ENCODE assay signal across 8 mouse cellular contexts in genomic region chr11:101170811-101171610, GRCm38 (mm10). TPM values are rescaled to one million over a fixed set of nuclear protein-coding genes. Genes with fewer than 3 reads are reported as not detected.
A peak's percentile ranks its signal among the peaks of the same experiment; 100 is the strongest.
DNase-seq lines count a peak whose midpoint lies in the region; ATAC-seq and TF ChIP-seq lines count a peak whose summit lies in the region.

TSS of gene Plekhh3 (minus strand) at chr11:101171351.

- peaks cover 19% of the 10 kb centered on the region for H3K36me3 ChIP-seq in forebrain, embryonic 10.5 days (replicated peaks)
- H3K36me3 ChIP-seq in heart, embryonic 15.5 days: peaks cover 22% of the 10 kb centered on the region
- no peaks in the 10 kb centered on the region for H3K36me3 ChIP-seq in liver, embryonic 14.5 days (replicated peaks; ENCODE audit: control insufficient read depth, insufficient read depth, low read depth)
- H3K36me3 ChIP-seq in neural tube, embryonic 11.5 days (ENCODE audit: control insufficient read depth, insufficient read depth, low read length): no peaks in the 10 kb centered on the region

- WGBS in forebrain, embryonic 10.5 days: under 1% methylated on average over 50 of the region's 50 CpGs
- WGBS in heart, embryonic 15.5 days: under 1% methylated on average over 39 of the region's 50 CpGs
- under 1% methylated on average over 49 of the region's 50 CpGs for WGBS in liver, embryonic 14.5 days (ENCODE audit: insufficient replicate concordance)
- WGBS in neural tube, embryonic 11.5 days: 1% methylated on average over 36 of the region's 50 CpGs

- H3K27me3 ChIP-seq in forebrain, embryonic 10.5 days (ENCODE audit: poor library complexity, severe bottlenecking): peaks cover 96% of the 10 kb centered on the region
- peaks cover 22% of the 10 kb centered on the region for H3K27me3 ChIP-seq in heart, embryonic 15.5 days
- peaks cover 99% of the 10 kb centered on the region for H3K27me3 ChIP-seq in liver, embryonic 14.5 days (ENCODE audit: control insufficient read depth, insufficient read depth, low read length)
- H3K27me3 ChIP-seq in neural tube, embryonic 11.5 days (ENCODE audit: control insufficient read depth, insufficient read depth, low read length): peaks cover 68% of the 10 kb centered on the region

- peak within 1 kb of the TSS; percentile 71 for H3K9ac ChIP-seq in heart, embryonic 15.5 days
- no peak within 1 kb of the TSS for H3K9ac ChIP-seq in liver, embryonic 14.5 days (replicated peaks)
- peak within 1 kb of the TSS; percentile 58 for H3K9ac ChIP-seq in neural tube, embryonic 11.5 days (ENCODE audit: low read length)

- H3K4me1 ChIP-seq in forebrain, embryonic 10.5 days: peaks cover 81% of the 10 kb centered on the region
- peaks cover 64% of the 10 kb centered on the region for H3K4me1 ChIP-seq in heart, embryonic 15.5 days (replicated peaks)
- peaks cover 0 to 12% of the 10 kb centered on the region in 2 experiments; a peak in 2 of 4 replicates for H3K4me1 ChIP-seq in liver, embryonic 14.5 days (replicated peaks; ENCODE audit: control insufficient read depth in 2 of 2, insufficient read depth in 2 of 2, low read length in 1 of 2)
- H3K4me1 ChIP-seq in neural tube, embryonic 11.5 days (ENCODE audit: control insufficient read depth, insufficient read depth, low read length): peaks cover 19% of the 10 kb centered on the region

- peak within 1 kb of the TSS; percentile 82 for H3K27ac ChIP-seq in forebrain, embryonic 10.5 days
- H3K27ac ChIP-seq in heart, embryonic 15.5 days: peak within 1 kb of the TSS; percentile 94
- H3K27ac ChIP-seq in liver, embryonic 14.5 days: no peak within 1 kb of the TSS
- H3K27ac ChIP-seq in neural tube, embryonic 11.5 days (ENCODE audit: low read depth, low read length): peak within 1 kb of the TSS; percentile 57; the same call in 1 of the 2 replicates

- TF ChIP-seq CTCF in brain, embryonic 14.5 days (IDR thresholded peaks at IDR 0.05; ENCODE audit: borderline replicate concordance, extremely low read depth, insufficient read depth, insufficient read length): no peak
- 0 out of 2 replicates have a peak, but pooled peaks have one; percentile 4 for TF ChIP-seq CTCF in liver, embryonic 14.5 days (IDR thresholded peaks at IDR 0.05; ENCODE audit: low read depth)

- DNase-seq in CD4-positive, CD25-positive, alpha-beta regulatory T cell, adult 2 months (ENCODE audit: low read depth, low spot score): peak; percentile 78
- DNase-seq in brain, embryonic 14.5 days (ENCODE audit: low read depth): peak; percentile 100
- DNase-seq in forebrain, embryonic 10.5 days (ENCODE audit: extremely low spot score, low spot score): peak; percentile 98
- DNase-seq in kidney, postnatal 25 days: peak; percentile 97 to 99
- peak; percentile 66 to 82 (median 75) for DNase-seq in liver, embryonic 14.5 days (ENCODE audit: low read depth in 3 of 3, low spot score in 3 of 3)
- DNase-seq in neural tube, embryonic 11.5 days (ENCODE audit: low spot score): peak; percentile 94
- DNase-seq in testis, postnatal 10 days (ENCODE audit: low spot score): peak; percentile 91

- peak; percentile 93 for ATAC-seq in heart, embryonic 15.5 days (replicated peaks; ENCODE audit: insufficient number of reproducible peaks, insufficient read depth, low FRiP score, low read depth)
- ATAC-seq in liver, embryonic 14.5 days (ENCODE audit: insufficient read depth): peak; percentile 83
- peak; percentile 96 for ATAC-seq in neural tube, embryonic 11.5 days (ENCODE audit: insufficient read depth, low FRiP score, low TSS enrichment)

- no peaks in the 10 kb centered on the region for H3K9me3 ChIP-seq in forebrain, embryonic 10.5 days
- H3K9me3 ChIP-seq in heart, embryonic 15.5 days (replicated peaks): no peaks in the 10 kb centered on the region
- no peaks in the 10 kb centered on the region for H3K9me3 ChIP-seq in liver, embryonic 14.5 days (ENCODE audit: control insufficient read depth, low read length)
- no peaks in the 10 kb centered on the region for H3K9me3 ChIP-seq in neural tube, embryonic 11.5 days (ENCODE audit: control insufficient read depth, low read length)

- H3K4me3 ChIP-seq in forebrain, embryonic 10.5 days: peak within 1 kb of the TSS; percentile 71
- H3K4me3 ChIP-seq in heart, embryonic 15.5 days: peak within 1 kb of the TSS; percentile 82
- H3K4me3 ChIP-seq in liver, embryonic 14.5 days (ENCODE audit: insufficient read depth in 1 of 2, low read depth in 2 of 2, low read length in 2 of 2): peak within 1 kb of the TSS; percentile 49 to 68
- H3K4me3 ChIP-seq in neural tube, embryonic 11.5 days (ENCODE audit: low read depth, low read length): peak within 1 kb of the TSS; percentile 65

- TF ChIP-seq EP300 in liver, embryonic 14.5 days (IDR thresholded peaks at IDR 0.05; ENCODE audit: low read depth): no peak

- TF ChIP-seq POLR2A in brain, embryonic 14.5 days (IDR thresholded peaks at IDR 0.05; ENCODE audit: borderline replicate concordance, extremely low read depth, insufficient read depth, insufficient read length, poor library complexity, severe bottlenecking): peak; percentile 79

- H3K4me2 ChIP-seq in heart, embryonic 15.5 days: peak within 1 kb of the TSS; percentile 91
- peak within 1 kb of the TSS; percentile 61 for H3K4me2 ChIP-seq in liver, embryonic 14.5 days (ENCODE audit: low read depth)
- H3K4me2 ChIP-seq in neural tube, embryonic 11.5 days (ENCODE audit: low read depth): peak within 1 kb of the TSS; percentile 76

RNA-seq across cellular contexts. Expression of gene Plekhh3, which starts in this region (rescaled TPM):
- 9.5 and 12.0 TPM in 2 replicates for polyA plus RNA-seq in brain, embryonic 14.5 days (2012; rRNA removed)
- 3.5 and 4.8 TPM in 2 replicates for polyA plus RNA-seq in forebrain, embryonic 10.5 days (2016; fragmentation: Nextera tagmentation; extraction: Ambion mirVana)
- 10.5 and 13.6 TPM in 2 replicates for polyA plus RNA-seq in heart, embryonic 15.5 days (2015; fragmentation: Nextera tagmentation; extraction: Ambion mirVana)
- polyA plus RNA-seq in liver, embryonic 14.5 days (2012; rRNA removed): 1.1 TPM in 2 replicates
- polyA plus RNA-seq in liver, embryonic 14.5 days (2014; fragmentation: Nextera tagmentation; extraction: Ambion mirVana): 1.0 TPM in 2 replicates
- 9.2 and 11.8 TPM in 2 replicates for polyA plus RNA-seq in neural tube, embryonic 11.5 days (2014; fragmentation: Nextera tagmentation; extraction: Ambion mirVana)
